Mouse (Mus musculus): ENCODE results near the gene Ptprb.

Gene Ptprb

DNA sequence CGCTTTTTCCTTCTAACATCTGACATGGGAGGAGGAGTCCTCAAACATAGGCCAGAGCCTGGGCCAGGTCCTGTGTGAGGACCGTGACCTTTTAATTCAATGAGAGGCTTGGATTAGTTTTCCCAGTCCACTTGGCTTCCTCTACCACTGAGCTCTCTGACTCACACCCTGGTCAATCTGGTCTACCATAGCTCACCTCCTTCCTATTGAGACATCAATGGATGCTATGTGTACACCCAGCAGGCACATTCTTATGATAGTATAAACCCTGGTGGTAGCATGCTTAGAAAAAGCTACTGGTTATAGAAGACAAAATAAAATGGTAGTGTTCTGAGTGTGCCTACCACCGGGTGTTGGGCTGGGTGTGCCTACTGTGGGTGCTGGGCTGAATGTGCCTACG lies 21.1 kb downstream of the Ptprb start:
- no peak for DNase-seq (ENCODE audit: low read depth, low spot score)

DNA sequence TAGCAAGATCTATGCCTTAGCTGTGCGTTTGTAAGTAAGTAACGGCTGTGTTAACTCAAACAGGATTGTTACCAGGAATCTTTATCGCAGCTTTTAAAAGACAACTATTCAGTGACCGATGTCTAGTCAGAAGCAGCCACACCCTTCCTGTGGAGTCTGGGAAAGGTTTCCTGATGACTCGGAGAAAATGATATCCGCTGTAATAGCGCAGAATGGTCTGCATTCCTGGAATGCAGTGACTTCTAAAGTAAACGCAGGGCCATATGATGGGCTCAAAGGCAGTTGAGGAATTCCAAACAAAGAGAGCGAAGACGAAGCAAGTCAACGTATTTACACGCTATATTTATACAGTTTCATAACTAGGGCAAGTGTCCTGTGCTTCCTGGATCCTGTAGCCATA lies 22.5 kb downstream of the Ptprb start:
- DNase-seq (ENCODE audit: low read depth, low spot score), result no peak

DNA sequence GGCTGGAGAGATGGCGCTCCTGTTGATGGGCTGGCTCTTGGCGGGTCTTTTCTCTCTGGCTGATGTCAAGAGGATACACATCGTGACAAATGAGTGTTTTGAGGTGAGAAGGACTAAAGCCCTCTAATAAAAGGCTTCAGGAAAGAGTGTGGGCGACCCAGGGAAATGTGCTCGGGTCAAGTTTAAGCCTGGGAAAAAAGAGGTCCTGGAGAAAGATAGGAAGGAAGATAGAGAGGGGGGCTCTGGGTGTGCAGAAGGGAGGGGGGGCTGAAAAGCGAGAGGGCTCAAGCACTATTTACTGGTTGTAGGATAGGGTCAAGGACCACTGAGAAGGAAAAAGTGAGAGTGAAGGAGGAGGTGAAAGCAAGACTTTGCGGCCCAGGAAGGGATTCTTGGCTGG lies 25.5 kb downstream of the Ptprb start:
- DNase-seq (ENCODE audit: low read depth, low spot score), result no peak

DNA sequence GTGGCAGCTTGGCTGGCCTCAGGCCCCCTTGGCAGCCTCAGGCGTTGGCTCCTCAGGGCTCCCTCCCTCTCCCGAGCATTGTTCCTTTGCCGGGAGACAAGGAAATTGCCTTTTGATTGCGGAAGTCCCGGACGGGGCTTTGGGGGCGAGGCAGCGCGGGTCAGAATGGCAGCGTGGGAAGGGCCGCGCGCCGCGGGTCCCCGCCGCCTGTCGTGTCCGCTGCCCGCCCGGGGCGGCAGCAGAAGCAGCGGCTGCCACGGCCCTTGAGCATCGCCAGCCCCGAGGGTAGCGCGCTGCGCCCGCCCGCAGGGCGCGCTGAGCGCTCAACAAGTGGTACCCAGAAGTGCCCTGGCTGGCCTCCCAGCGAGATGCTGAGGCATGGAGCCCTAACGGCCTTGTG lies 25.9 kb downstream of the Ptprb start:
- no peak for DNase-seq (ENCODE audit: low read depth, low spot score)

DNA sequence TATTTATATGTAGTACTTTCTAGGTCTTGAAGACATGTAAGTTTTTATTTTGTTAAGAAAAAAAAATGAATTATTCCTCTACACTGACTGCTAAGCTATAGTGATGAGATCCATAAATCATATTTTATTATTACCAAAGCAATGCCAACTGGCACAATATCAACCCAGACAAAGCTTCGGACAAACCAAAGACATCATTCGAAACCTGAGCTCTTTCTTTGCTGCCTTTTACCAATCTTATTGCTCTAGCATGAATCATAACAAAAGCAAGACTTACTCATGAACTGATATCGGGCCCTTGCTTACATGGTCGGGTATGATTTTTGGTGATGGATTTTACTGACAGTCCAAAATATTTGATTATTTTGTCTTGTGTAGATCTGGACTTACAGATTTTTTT lies 29.0 kb downstream of the Ptprb start:
- no peak for DNase-seq (ENCODE audit: low read depth, low spot score)

DNA sequence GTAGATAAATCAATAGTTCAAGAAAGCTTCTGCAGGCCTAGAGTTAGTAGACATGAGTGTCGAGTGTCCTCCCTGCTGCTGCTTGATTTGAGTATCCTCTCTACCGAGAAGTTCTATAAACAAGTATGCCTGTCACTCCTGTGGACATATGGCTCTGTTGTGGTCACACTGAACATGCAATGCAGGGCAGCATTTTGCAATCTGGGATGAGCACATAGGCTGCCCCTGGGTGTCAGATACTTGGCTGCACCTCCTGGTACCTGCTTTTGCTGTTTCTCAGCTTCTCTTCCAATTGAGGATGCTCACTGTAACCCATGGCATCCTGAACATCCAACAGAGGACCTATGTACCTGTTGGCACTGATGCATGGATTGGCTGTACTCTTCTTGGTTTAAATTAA lies 34.1 kb downstream of the Ptprb start:
- no peak for DNase-seq (ENCODE audit: low read depth, low spot score)

DNA sequence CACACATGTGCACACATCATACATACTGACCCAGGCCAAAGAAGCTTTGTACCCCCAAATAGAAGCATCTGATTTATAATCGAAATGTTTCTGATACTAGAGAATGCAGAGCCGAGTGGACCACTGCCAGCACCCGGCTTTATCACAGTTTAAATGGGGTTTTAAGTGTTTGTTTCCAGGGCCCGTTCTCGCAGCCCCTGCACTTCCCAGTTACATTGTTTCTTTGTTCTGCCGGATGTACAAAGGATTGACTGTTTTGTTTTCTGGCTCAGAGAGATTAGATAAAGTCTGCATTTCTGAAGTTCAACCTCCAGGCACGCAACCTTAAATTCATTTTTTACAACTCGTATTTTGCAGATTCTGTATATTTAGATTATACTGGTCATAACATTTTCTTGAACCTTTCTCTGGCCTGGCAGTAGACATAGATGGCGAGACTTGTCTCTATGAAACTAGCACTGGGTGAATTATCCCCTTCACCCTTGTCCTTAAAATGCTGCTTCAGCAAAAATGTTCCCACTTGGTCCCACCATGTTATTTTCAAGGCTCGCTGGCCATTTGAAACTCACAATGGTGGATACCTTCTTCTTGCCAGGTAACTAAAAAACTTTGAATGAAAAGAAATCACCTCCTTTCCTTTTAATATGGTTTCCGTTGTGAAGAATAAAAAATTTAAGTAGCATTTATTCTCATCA lies 35.3 kb downstream of the Ptprb start:
- DNase-seq (ENCODE audit: low read depth, low spot score), result no peak

DNA sequence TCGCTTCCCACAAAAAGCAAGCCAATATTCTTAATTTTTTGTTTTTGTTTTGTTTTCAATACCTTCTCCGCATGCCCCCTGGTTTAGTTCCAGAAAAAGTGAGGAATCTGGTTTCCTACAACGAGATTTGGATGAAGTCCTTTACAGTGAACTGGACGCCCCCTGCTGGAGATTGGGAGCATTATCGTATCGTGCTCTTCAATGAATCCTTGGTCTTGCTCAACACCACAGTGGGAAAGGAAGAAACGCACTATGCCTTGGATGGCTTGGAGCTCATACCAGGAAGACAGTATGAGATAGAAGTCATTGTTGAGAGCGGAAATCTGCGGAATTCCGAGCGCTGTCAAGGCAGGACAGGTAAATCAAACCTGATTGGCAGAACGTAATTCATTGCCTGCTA lies 43.9 kb downstream of the Ptprb start:
- peak; percentile 82 for DNase-seq (ENCODE audit: low read depth, low spot score)

DNA sequence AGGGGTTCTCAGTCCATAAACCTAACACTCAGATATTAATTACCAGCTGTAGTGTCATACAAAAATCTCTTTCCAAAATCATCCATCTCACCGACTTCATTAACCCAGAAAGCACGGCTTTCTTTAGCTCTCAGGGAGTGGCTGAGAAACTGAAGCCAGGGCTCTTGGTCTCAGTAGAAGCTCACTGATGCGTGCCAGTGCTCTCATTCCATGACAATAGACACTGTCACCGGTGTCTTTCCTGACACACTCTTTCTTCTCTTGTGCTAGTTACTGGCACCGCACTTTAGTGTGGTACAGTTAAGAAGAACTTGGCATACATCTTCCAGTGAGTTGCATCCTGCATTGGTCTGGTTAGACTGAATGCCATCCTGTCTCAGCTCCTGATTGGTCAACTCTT lies 53.8 kb downstream of the Ptprb start:
- DNase-seq (ENCODE audit: low read depth, low spot score), result no peak

DNA sequence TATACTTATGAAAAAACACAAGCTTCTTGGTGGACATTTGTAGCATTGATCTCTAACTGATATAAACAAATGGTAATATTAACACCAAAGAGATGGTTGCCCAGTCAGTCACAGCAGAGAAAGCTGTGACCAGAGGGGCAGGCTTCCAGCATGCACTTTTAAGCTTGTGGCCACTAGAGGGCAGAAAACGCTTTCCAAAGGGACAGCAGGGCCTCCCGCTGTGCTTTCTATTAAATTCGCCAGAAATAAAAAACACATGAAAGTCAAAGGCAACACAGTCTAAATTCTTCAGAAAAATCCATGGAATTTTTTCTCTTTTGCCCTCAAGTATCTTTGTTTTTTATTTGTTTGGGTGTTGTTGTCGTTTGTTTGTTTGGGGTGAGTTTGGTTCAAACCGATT lies 55.1 kb downstream of the Ptprb start:
- DNase-seq (ENCODE audit: low read depth, low spot score), result peak; percentile 58

DNA sequence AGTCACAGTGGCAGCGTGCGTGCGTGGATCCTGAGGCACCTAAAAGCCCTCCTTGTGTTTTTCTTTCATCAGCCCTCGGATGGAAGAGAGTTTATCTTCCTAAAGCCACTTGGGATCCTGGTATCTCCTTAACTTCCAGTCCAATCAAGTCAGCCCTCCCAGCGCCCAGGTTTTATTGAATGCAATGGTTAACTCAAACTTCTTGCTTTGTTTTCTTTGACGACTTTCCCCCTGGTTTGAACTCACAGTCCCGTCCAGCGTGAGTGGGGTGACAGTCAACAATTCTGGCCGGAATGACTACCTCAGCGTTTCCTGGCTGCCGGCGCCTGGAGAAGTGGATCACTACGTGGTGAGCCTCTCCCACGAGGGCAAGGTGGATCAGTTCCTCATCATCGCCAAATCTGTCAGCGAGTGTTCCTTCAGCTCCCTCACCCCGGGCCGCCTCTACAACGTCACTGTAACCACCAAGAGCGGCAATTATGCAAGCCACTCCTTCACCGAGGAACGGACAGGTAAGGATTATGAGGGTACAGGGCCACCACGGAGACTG lies 55.7 kb downstream of the Ptprb start:
- DNase-seq (ENCODE audit: low read depth, low spot score), result peak; percentile 9

DNA sequence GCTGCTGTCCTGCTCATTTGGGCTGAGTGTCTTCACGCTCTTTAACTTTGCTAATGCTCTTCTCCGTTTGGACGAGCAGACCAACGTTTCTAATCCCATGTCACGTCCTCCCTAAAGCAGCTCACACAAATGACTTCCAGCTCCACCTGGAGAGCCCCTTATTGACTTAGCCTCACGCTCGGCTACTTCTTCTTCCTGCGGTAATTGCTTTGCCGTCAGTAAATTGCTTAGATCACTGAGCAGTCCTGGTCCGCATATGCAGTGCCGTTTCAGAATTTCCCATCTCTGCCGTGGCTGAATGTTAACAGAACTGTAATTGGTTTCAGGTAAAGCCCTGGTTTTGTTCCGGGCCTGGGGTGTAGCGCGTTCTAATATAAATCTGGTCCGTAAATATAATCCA lies 58.3 kb downstream of the Ptprb start:
- no peak for DNase-seq (ENCODE audit: low read depth, low spot score)

DNA sequence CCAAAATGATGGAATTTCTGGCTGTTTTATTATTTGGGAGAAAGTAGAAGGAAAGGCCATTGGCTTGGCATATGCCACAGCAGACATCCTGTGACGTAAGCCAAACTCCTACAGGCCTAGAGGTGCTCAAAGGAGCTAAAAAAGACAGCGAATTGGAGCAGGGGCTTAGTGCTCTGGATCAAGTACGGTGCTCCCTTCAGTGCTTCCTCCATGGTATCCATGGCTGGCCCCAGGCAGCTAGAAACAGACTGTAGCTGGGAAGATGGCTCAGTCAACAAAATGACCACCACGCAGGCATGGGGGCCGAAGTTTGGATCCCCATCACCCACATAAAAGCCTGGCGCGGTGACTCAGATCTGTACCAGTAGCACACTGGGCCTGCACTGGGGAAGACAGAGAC lies 58.8 kb downstream of the Ptprb start:
- DNase-seq (ENCODE audit: low read depth, low spot score), result no peak

DNA sequence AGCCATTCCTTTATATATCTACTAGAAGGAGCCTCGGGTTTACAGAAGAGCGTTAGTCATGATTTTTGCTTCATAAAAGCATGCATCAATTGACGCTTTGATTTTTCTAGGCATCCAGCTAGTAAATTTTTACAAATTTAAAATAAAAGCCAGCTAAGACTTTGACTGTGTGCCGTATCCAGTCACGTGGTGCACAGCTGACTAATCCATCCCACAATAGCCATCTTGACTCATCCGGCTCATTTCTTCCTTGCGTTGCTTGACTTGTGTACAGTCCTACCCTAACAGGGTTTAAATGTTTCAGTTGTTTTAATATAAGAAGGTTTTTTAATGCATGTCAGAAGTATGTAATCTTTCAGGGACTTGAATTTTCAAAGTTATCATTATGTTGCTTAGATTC lies 60.0 kb downstream of the Ptprb start:
- no peak for DNase-seq (ENCODE audit: low read depth, low spot score)

DNA sequence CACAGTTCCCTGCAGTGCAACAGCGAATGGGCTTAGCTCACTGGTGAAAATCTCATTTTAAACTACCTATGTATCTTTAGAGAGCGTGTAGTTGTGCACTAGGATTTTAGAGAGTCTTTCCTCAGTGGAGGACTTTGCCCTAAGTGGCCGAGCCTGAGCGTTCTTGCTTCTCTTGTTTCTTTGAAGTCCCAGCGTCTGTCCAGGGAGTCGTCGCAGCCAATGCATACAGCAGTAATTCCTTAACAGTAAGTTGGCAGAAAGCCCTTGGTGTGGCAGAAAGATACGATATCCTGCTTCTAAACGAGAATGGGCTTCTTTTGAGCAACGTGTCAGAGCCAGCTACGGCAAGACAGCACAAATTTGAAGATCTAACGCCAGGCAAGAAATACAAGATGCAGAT lies 65.9 kb downstream of the Ptprb start:
- DNase-seq (ENCODE audit: low read depth, low spot score), result no peak

DNA sequence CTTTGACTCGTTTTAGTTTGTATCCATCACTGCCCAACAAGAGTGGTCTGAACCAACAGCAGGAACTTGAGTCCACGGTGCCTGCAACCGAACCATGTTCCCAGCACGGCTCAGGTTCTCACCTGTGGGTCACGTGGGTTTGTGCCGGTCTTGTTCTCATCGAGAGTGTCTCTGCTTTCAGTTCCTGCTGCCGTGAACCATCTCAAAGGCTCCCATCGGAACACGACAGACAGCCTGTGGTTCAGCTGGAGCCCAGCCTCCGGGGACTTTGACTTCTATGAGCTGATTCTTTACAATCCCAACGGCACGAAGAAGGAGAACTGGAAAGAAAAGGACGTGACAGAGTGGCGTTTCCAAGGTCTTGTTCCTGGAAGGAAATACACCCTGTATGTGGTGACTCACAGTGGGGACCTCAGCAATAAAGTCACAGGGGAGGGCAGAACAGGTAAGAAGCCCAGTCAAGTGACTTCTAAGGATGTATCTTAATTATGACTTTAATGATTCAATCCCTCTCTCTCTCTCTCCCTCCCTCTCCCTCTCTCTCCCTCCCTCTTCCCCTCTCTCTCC lies 71.4 kb downstream of the Ptprb start:
- no peak for DNase-seq (ENCODE audit: low read depth, low spot score)

DNA sequence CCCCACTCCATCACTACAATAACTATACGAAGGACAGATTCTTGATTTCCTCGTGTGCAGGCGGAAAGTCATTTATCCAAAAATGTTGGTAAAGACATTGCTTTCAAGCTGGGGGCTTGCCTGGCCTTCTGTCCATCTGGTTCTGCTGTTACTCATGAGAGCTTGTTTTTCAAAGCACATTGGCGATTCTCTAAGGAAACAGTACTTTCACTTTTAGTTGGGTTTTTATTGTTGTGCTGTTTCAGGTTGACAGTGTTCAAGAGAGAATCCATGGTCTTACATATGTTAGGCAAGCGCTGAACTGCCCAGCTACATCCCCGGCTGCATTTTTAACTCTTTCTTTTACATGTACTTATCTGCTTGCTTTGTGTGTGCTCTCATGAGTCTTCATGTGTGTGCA lies 73.7 kb downstream of the Ptprb start:
- DNase-seq (ENCODE audit: low read depth, low spot score), result no peak

DNA sequence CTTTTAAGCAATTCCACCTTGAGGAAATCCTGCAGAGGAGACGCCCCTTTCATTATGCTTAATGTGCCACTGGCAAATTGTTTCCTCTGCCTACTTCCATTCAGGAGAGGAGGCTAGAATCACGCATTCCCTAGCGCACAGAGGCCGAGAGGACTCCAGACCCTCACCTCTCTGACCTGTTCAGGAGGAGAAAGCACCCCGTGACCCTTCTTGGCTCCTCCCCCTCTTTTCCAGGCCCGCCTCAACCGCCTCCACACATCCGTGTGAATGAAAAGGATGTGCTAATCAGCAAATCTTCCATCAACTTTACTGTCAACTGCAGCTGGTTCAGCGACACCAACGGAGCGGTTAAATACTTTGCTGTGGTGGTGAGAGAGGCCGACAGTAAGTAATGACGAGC lies 75.2 kb downstream of the Ptprb start:
- DNase-seq (ENCODE audit: low read depth, low spot score), result no peak

DNA sequence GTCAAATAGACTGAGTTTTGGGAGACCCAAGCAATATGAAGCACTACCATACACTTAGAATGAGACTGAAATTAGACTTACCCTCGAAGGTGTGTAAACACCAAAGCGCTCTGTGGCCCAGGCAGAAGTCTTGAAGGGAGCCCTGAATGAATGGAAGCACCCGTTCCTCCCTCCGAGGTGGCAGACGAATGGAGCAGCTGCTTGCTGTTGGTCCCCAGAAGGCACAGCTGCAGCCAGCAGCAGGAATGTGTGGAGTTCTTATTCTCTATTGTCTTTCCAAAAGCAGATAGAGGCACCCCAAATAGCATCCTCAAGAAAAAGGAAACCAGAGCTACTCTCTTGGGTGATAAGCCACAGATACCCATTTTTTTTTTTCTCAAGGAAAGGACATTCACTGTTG lies 79.0 kb downstream of the Ptprb start:
- DNase-seq (ENCODE audit: low read depth, low spot score), result no peak

DNA sequence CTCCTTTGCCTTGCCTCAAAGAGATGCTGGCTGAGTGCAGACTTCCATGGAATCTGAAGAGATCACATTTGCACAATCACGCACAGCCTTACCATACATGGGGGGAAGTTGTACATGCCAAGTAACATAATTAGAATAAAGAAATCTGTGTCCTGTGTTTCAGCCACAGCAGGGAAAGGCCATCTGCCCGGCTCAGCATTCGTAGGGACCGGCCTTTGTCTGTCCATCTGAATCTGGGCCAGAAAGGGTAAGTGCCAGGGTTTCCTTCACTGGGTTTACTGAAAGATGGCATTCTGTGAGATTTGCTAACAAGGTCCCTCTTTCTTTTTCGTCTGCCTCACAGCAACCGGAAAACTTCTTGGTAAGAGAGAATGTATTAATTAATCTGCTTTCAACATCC lies 86.9 kb downstream of the Ptprb start:
- no peak for DNase-seq (ENCODE audit: low read depth, low spot score)

DNA sequence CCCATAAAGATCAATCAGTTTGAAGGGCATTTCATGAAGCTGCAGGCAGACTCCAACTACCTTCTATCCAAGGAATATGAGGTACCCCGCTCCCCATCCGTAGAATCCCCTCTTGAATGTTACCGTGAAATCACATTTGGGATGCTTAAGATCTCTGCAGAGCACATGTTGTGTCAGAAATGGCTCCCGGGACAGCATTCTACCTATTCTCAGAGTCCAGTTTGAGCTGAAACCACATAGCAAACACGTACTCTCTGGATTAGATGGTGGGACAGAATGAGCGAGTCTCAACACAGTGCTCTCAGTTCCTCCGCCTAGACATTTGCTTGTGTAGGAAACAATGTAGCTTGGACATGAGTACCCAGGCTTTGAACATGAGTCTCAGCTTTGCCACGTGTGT lies 87.3 kb downstream of the Ptprb start:
- DNase-seq (ENCODE audit: low read depth, low spot score), result no peak

DNA sequence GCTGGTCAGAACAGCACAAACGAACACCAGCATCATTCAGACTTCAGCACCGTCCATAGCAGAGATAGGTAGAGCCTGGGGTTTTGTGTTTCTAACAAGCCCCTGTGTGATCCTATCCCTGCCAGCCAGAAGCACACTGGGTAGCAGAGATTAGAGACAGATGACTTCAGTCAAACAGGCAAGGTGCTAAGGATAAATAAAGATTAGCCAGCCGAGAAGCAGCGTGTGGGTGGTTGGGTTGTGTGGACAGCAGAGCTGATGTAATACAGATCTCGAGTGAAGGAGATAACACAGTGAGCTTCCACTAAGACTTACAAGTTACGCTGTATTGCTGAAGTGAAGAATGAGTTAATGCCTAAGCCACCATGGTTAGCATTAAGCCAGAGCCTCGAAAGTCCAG lies 89.4 kb downstream of the Ptprb start:
- DNase-seq (ENCODE audit: low read depth, low spot score), result no peak

DNA sequence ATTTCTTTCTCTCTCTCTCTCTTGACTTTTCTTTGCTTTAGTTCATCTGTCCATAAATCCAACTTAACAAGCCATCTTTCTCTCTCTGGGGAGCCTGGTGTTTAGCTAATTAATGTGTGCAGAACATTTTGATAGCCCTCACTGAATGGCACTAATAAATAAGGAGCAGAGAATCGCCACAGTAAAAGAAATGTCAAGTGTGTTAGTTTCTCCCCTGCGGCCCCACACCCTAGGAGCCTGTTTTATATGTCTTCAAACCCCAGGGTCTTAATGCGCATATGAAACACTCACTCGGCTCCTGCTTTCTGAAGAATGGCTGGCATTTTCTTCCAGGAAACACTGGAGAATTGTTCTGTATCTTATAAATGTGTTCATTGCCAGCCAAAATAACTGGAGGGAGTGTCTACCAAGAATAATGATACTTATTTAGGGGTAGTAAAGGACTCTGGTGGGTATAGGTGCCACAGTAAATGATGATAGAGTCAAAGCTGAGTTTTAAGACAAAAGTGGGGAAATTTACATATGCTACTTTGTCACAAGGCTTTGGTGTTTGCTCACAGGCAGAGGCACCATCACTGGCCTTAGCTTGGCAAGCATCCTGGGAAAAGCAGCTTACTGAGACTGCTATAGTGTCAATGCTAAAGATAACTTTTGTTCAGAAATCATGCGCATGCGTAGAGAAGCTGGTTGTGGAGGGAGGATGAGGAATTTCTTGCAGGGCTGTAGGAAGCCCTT lies 95.8 kb downstream of the Ptprb start:
- DNase-seq (ENCODE audit: low read depth, low spot score), result no peak
